Mouse (Mus musculus) testis, postnatal 10 days (tissue): ENCODE data around the gene Hoxb6.

Experiments used
- DNase-seq: peaks from one replicate; pipeline ENCODE4 v3.0.0; 2021; ENCODE audit warnings: low spot score

The Hoxb6 gene

DNA sequence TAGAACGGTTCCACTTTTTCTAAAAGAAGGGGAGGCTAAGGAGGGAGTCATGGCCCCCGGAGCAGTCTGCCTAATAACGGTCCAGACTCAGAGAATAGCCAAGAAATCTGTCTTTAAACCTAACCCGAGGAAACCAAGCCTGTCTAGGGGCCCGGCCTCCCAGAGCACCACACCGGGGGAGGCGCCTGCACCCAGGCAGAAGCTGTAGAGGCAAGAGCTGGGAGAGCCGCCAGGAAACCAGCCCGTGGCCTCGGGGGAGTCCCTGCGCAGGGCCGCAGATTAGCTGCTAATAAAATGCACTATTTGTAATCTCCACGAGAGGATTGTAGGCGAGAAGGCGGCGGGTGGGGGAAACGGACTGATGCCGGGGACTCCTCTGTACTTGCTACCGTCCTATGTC lies 22.4 kb upstream of the Hoxb6 start:
- DNase-seq = peak; percentile 89

DNA sequence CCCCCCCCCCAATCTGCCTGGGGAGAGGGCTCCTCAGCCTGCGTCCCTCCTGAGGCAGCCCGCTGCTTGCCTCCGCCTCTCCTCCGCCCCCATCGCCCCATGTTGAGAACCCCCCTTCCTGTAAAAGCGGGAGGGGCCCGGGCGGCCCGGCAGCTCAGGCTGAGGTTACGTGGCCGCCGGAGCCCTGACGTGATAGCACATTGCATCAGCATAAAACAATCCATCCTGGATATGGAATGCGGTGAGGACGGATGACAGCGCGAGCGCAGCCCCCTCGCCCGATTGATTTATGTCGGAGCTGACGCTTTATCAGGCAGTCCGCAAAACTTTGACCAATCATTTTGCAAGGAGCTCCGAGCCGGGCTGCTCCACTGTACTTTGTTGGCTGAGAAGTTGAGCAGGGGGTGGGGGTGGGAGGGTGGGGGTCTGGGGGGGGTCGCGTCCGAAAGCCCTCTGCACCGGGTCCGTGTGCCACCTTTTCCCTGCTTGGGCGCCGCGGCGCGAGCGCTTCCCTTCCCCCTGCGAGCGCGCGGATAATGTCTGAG lies 21.2 kb upstream of the Hoxb6 start, which contains the start of gene Hoxb9:
Hoxb9 (plus strand) TSS at position 462 of the 545 bp plus-strand sequence.
- DNase-seq = peak; percentile 78

DNA sequence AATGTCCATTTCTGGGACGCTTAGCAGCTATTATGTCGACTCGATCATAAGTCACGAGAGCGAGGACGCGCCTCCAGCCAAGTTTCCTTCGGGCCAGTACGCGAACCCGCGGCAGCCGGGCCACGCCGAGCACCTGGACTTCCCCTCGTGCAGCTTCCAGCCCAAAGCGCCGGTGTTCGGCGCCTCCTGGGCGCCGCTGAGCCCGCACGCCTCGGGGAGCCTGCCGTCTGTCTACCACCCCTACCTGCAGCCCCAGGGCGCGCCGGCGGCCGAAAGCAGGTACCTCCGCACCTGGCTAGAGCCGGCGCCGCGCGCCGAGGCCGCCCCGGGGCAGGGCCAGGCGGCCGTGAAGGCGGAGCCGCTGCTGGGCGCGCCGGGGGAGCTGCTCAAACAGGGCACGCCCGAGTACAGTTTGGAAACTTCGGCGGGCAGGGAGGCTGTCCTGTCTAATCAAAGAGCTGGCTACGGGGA lies 20.7 kb upstream of the Hoxb6 start:
- peak; percentile 70 for DNase-seq

DNA sequence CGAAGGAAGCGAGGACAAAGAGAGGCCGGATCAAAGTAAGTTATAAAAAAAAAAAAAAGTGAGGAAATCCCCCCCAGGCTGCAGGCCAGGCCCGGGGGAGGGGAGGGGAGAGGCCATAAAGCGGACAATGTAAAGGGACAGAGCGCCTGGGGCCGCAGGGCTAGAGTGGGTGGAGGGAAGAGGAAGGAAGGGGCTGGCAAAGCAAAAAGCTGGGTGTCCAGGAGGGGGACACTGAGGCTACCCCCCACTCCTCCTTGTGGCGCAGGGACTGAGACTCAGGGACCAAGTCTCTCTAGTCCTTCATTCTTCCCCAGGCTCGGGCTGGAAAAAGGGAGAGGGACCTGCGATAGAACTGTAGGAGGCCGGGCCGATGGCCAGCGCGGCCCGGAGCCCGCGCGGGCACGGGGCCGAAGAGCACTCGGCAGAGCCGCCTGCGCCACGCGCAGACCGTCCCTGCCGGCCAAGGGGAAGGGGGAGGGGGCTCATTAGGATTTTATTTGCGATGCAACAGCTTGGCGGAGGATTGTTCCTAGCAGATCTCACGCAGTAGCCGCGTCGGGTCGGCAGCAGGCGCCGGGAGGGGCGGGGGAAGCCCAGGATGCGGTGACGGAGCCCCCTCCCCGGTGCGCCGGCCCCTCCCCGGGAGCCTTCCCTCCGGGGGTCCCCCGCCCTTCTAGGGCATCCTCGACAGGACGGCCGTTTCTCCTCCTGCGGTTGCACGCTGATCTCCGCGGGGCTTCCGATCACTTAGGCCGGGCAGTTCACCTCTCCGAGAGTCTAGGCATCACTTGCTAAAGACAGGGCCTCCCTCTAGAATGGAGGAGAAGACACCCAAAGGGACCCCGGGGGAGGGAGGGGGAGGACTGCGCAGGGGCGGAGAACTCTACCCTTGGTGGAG lies 20.0 kb upstream of the Hoxb6 start:
- no peak for DNase-seq

DNA sequence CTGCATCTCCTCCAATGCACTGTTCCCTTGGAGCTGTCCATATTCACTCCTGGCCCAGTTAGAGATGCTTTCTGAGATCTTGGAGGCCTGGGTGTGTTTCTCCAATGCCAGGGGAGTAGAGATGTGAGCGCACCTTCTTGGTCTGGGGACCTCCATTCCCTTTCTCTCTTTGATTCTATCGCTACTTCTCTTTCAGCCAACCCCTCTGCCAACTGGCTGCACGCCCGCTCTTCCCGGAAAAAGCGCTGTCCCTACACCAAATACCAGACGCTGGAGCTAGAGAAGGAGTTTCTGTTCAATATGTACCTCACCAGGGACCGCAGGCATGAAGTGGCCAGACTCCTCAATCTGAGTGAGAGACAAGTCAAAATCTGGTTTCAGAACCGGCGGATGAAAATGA lies 17.8 kb upstream of the Hoxb6 start:
- DNase-seq = no peak

DNA sequence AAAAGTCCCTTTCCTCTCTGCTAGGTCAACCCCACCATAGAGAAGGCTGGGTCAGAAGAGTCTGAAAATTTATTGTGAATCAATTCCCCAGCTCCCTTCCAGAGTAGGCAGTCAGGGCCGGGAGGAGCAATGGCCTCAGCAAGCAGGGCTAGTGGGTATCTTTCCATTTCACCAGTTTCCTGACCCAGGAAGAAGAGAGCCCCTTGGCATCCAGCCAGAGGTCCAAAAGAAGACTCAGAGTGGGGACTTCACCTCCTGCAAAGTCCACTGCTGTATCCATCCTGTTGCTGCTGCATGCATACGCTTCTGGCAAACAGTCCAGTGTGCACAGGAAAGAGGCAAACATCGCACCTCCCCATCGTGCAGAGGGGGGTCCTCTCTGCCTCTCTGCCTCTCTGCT lies 16.4 kb upstream of the Hoxb6 start:
- no peak for DNase-seq

DNA sequence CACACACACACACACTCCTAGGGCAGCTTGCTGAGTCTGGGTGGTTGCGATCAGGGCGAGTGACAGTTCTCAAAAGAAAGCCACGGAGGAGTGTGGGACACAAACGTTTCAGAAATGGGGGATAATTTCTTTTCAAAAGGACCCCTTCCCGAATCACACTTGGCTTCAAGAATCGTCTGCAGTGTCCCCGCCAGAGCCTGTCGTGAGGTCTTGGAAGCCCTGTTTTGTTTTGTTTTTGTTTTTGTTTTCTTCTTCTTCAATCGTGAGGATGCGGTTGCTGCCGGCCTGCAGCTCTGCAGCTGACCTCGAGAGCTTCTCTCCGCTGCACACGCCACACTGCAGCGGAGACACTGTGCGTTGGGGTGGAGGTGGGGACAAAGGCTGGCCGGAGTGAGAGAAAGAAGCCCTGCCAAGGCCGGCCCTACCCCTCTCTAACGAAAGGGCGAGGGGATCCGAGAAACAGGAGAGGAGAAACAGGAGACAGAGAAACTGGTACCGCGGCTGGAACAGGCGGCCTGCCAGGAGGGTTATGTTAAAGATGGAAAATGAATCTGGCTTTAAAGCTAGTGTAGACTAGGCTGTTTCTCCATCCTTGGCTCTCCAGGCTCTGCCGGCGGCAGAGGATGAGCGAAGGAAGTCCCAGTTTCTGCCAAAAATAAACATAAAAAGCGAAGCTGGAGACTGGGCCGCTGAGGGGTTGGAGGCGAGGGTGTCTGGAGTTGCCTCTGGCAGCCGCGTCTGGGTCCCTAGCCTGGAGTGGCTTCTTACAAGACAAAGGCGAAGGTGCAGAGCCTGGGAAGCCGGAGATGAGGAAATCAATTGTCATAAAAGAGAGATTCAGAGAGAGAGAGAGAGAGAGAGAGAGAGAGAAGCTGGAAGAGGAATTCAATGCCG lies 14.9 kb upstream of the Hoxb6 start:
- DNase-seq = no peak

DNA sequence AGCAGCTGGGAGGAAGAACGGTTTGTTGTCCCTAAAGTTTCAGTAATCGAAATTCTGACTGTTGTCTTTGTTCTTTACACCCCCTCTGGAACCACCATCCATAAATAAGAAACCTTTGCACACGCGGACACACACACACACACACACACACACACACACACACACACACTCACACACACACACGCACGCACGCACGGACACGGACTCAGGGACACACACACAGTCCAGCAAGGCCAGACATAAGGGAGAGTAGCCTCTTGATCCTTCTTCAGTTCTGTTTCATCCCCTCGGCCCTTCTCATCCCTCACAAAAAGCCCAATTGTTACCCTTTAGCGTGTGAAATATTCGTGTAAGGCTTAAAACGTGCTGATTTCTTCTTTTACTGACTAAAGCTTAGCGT lies 14.0 kb upstream of the Hoxb6 start:
- DNase-seq = no peak

DNA sequence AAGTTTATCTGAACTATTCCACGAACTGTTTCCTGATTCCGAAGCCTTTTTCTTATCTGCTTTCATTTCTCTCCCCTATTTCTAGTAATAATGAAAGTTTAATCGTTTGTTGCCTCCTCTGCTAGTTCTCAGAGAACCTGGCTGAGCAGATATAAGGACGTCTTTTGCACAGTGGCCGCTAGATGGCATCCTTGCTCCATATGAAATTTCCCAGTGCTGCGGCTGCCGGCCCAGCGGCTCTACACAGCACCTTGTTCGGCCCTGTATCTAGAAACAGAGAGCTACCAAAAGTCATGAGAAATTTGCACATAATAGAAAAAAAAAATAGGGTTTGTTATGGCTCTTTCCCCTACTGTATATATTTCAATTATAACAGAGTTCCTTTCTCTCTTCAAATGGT lies 13.5 kb upstream of the Hoxb6 start:
- peak; percentile 88 for DNase-seq

DNA sequence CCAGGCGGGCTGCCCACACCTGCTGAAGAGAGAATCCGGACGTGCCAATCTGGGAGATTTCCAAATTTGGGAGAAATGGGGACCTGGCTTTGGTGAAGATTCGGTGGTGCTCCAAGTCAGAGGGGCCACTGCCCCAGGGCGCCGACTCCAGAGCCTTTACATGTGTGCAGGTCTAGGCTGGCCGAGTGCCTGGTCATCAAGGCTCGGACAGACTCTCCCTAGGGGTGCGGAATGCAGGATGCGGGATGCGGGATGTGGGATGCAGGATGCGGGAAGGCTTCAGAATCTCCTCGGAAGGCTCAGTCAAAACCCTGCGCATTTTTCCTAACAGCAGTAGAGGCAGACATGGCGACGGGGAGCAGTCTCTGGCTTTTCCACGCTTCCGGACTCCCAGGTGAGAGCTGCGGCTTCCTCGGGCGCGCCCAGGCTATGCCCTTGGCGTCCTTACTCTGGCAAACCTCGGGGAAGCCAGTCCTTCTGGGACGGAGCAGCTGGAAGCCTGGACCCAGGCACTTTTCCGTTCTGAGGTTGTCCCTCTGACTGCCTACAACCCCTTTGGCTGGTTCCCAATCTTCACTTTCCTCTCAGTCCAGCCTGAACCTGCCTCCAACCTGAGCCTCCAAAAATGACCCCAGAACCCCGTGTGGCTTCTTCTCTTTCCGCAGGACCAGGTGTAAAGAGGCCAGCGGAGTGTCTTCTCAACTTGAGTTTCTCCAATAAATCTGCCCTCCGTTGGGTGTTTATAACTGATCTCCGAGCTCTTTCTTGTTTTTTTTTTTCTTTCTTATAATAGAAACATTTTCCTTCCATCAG lies 12.6 kb upstream of the Hoxb6 start:
- no peak for DNase-seq

DNA sequence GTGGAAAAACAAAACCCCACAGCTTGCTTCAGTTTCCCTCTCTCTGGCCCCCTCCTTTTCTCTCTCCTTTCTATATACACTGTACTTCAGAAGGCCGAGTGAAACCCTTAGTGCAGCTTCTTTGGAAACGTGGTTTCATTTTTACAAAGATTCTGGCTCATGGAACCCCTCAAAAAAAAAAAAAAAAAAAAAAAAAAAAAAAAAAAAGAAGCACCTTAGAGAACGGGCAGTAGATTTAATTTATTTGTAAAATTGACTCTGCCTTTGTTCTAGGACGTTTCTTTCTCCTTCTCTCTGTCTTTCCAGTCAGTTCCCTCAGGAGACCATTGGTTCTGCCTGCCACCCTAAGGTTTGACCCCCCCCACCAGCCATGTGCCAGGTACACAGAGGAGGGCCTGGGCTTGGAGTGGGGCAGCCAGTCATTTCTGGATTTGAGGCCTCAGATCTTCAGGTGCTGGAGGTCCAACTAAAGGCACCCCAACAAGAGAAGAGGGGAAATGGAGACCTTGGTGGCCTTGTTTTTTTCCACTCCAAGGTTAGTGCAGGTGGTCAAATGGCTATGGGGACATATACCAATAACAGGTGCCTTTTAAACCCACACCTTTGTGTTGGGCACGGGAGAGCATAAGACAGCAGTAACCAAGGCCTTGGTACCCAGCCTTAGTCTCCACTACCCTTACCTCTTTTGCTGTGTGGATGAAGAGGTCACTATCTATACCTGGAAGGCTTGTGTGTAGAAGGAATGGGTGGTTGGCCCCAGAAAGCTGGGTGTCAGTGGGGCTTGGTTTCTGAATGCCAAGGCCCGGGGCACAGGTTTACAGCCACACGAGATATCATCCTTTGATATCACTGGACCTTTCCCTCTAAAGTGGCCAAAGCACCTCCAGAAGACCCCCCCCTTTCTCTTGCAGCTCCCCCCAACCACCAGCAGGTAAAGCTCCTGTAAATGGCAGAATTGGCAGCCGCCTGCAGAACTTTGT lies 11.6 kb upstream of the Hoxb6 start:
- DNase-seq = no peak

DNA sequence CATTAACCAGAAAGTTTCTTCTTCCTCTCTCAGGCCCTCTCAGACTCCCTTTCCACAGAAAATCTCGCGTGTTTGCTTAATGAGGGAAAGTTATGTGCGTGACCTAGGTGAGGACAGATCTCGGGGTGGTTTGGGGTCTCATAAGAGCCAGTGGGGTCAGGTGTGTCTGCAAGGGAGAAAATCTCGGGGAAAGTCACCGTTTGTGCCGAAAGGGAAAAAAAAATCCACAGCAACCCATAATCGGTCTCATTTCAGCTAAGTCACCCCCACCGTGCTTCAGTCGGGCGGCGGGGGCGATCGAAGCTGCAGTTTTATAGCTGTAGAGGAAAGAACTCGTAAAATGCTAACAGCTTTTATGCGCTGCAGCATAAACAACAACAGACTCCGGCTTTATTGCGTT lies 10.9 kb upstream of the Hoxb6 start:
- no peak for DNase-seq

DNA sequence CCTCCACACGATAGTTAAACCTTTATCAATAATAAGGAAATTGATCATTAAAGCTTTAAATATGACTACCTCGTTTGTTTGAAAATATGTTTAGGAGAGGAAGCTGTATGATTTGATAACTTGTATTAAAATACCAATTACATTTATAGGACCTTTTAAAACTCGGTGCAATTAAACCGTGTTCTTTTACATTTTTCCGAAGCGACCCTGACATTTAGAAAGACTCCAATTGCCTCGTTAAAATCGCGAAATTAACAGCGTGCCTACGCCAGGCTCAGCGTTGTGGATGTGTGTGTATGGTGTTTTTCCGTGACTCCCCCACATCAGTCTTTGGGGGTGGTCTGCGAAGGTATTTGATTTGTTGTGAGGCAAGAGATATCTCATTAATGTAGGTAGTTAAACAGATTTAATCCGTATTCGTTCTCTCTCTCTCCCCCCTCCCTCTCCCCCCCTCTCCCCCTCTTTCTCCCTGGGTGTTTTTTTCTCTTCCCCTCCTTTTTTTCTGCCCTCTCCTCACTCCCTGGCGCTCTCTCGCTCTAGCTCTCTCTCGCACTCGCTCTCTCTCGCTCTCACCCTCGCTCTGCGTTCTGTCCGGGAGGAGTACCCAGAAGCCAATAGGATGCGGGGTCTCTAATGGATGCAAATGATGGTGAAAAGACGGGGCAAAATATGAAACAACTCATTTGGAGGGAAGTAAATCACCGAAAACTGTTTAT lies 10.3 kb upstream of the Hoxb6 start, which contains the start of gene Hoxb8:
Hoxb8 (plus strand) TSS at position 51 of the 716 bp plus-strand sequence.
- DNase-seq = no peak

DNA sequence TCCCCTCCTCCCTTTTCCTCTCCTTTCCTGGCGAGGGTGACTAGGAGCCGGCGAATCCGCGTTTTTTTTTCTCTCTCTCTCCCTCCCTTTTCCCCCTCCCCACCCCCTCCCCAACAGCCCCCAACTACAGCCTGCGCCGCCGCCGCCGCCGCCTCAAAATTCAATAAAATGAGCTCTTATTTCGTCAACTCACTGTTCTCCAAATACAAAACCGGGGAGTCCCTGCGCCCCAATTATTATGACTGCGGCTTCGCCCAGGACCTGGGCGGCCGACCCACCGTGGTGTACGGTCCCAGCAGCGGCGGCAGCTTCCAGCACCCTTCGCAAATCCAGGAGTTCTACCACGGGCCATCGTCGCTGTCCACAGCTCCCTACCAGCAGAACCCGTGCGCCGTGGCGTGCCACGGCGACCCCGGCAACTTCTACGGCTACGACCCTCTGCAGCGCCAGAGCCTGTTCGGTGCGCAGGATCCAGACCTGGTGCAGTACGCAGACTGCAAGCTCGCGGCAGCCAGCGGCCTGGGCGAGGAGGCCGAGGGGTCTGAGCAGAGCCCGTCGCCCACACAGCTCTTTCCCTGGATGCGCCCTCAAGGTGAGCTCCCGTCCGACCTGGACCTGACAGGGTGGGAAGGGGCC lies 9.4 kb upstream of the Hoxb6 start:
- DNase-seq = no peak

DNA sequence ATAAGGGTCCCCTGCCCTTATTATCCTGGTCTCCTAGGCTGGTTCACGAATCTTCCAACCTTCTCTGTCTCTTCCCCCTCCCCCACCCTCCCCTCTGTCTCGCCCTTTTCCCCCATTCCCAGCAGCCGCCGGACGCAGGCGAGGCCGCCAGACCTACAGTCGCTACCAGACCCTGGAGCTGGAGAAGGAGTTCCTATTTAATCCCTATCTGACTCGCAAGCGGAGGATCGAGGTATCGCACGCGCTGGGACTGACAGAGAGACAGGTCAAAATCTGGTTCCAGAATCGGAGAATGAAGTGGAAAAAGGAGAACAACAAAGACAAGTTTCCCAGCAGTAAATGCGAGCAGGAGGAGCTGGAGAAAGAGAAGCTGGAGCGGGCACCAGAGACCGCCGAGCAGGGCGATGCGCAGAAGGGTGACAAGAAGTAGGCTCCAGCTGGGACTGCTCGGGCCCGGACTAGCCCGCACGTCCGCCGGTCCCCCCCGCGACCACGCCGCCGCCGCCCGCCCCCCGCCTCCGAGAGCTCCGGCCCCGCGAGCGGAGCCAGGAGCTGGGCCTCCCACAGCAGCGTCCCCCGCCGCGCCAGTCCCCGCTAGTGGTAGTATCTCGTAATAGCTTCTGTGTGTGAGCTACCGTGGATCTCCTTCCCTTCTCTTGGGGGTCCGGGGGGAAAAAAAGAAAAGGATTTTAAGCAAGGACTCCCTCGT lies 8.1 kb upstream of the Hoxb6 start:
- DNase-seq = no peak

DNA sequence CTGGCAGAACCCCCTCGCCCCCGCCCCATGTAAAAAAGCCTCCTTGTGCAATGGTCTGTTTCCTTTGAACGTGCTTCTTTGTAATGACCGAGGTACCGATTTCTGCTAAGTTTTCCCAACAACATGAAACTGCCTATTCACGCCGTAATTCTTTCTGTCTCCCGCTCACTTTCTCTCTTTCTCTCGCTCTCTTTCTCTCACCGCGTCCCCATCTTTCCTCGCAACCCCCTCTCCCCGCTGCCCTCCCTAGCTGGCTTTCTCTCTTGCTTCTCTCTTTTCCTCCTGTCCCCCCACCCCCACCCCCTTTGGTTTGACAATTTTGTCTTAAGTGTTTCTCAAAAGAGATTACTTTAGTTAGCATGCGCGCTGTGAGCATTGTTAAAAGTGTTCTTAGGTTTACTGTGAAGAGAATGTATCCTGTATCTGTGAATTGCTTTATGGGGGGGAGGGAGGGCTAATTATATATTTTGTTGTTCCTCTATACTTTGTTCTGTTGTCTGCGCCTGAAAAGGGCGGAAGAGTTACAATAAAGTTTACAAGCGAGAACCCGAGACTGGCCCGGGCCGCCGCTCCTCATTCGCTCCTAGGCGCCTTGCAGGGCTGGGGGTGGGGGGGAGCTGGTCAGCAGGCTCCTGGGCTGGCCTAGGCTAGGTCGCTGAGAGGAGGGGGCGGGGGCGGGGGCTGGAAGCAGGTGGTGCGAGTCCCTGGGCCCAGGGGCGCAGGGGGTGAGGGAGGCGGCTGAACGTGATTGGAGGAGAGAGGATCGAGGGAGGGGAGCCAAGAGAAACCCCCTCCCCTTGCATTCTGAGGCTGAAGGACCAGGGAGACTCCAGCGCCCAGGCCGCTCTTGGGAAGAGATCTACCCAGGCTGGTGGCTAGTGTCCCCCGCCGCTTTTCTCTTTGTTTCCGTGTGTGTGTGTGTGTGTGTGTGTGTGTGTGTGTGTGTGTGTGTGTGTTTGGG lies 7.2 kb upstream of the Hoxb6 start:
- DNase-seq = no peak
